Mouse (Mus musculus) hindbrain, embryonic 14.5 days (tissue): Measurements from ENCODE around the gene Slc34a3. TPM values are rescaled to one million over a fixed set of nuclear protein-coding genes. Genes with fewer than 3 reads are reported as not detected.

Experiments used
- ATAC-seq: fragments of 200-750 bp; cut with Nextera tagmentation; 2 replicates; pipeline ENCODE4 v1.8.0; 2017; ENCODE audit warnings: moderate number of reproducible peaks, mild to moderate bottlenecking, moderate TSS enrichment, moderate library complexity; ENCODE audit not compliant: low FRiP score
- DNase-seq: peaks from one replicate; pipeline ENCODE4 v3.0.0-alpha.2; 2015; ENCODE audit warnings: low spot score
- H3K27ac ChIP-seq: fragments of 300-500 bp; sonication (generic); 2 replicates; pipeline ENCODE4 v1.5.1; 2014; ENCODE audit warnings: mild to moderate bottlenecking, moderate library complexity
- H3K27me3 ChIP-seq: fragments of 300-500 bp; sonication (generic); 2 replicates; pipeline ENCODE4 v1.6.1; 2014; ENCODE audit warnings: mild to moderate bottlenecking, low read length, mixed read lengths; ENCODE audit not compliant: control insufficient read depth, insufficient read depth
- H3K36me3 ChIP-seq: fragments of 300-500 bp; sonication (generic); replicated peaks from 2 replicates; pipeline ENCODE4 v1.6.1; 2014; ENCODE audit not compliant: control insufficient read depth, insufficient read depth
- H3K4me1 ChIP-seq: fragments of 300-500 bp; sonication (generic); replicated peaks from 2 replicates; pipeline ENCODE4 v1.6.1; 2014; ENCODE audit warnings: antibody characterized with exemption, low read length, mixed read lengths; ENCODE audit not compliant: control insufficient read depth, insufficient read depth
- H3K4me2 ChIP-seq: fragments of 300-500 bp; sonication (generic); replicated peaks from 2 replicates; pipeline ENCODE4 v1.6.1; 2014; ENCODE audit warnings: mild to moderate bottlenecking, moderate library complexity
- H3K4me3 ChIP-seq: fragments of 300-500 bp; sonication (generic); replicated peaks from 2 replicates; pipeline ENCODE4 v1.5.1; 2014; ENCODE audit warnings: mild to moderate bottlenecking, low read length
- H3K9ac ChIP-seq: fragments of 300-500 bp; sonication (generic); 2 replicates; pipeline ENCODE4 v1.6.1; 2014
- H3K9me3 ChIP-seq: fragments of 300-500 bp; sonication (generic); 2 replicates; pipeline ENCODE4 v1.6.1; 2016; ENCODE audit warnings: low read length; ENCODE audit not compliant: control insufficient read depth
- WGBS: fragments of 180-500 bp; shearing (Covaris S2); extraction: QIAGEN DNeasy Blood & Tissue Kit; methylation state at CpG from one replicate; pipeline ENCODE4 v1.1.7; 2014; 5-methylcytosine and 5-hydroxymethylcytosine counted together
- polyA plus RNA-seq: library from polyadenylated mRNA; unstranded; fragments of >200 nt; fragmentation: Nextera tagmentation; extraction: Ambion mirVana; gene quantifications from 2 replicates; pipeline ENCODE4 v1.2.1, GENCODE M21; 2014

Slc34a3 gene
- polyA plus RNA-seq, 1 experiment from 2014 or later: not detected

GRCm38 (mm10) chr2:25193330-25193770 lies 40.8 kb downstream of the Slc34a3 start:
- DNase-seq: peak; percentile 90
- H3K4me2 ChIP-seq: no peak overlapping the region
- no peak overlapping the region for H3K9ac ChIP-seq
- no peak overlapping the region for H3K4me3 ChIP-seq
- peak; percentile 76 for ATAC-seq
- H3K36me3 ChIP-seq: peaks cover 5% of the 10 kb centered on the region; the same call in 1 of the 2 replicates
- no peaks in the 10 kb centered on the region for H3K4me1 ChIP-seq
- WGBS: 2% methylated on average over 6 of the region's 6 CpGs
- H3K27ac ChIP-seq: no peak overlapping the region
- no peaks in the 10 kb centered on the region for H3K9me3 ChIP-seq
- H3K27me3 ChIP-seq: peaks cover 25% of the 10 kb centered on the region

- no peak for ATAC-seq
- H3K27me3 ChIP-seq: no peaks in the 10 kb centered on the region
- H3K9me3 ChIP-seq: no peaks in the 10 kb centered on the region
- H3K27ac ChIP-seq: no peak overlapping the region
- H3K9ac ChIP-seq: no peak overlapping the region
- no peak overlapping the region for H3K4me3 ChIP-seq
- peaks cover 5% of the 10 kb centered on the region; the same call in 1 of the 2 replicates for H3K4me1 ChIP-seq
- H3K36me3 ChIP-seq: no peaks in the 10 kb centered on the region
- DNase-seq: no peak
- H3K4me2 ChIP-seq: no peak overlapping the region
- whole genome bisulfite sequencing: 80% methylated on average over 6 of the region's 6 CpGs
Measured at GRCm38 (mm10) chr2:25187841-25188240, 46.3 kb downstream of the Slc34a3 start.

- Histone ChIP-seq H3K9ac (peak overlapping the region; percentile 71), H3K9me3 (no peaks in the 10 kb centered on the region), H3K27me3 (no peaks in the 10 kb centered on the region), H3K27ac (no peak overlapping the region), H3K4me2 (peak overlapping the region; percentile 90), H3K4me1 (peaks cover 17% of the 10 kb centered on the region; the same call in 1 of the 2 replicates), H3K4me3 (peak overlapping the region; percentile 46), H3K36me3 (no peaks in the 10 kb centered on the region)
- 28% methylated on average over 5 of the region's 5 CpGs for WGBS
- ATAC-seq (no peak; the same call in 1 of the 2 replicates), DNase-seq (no peak)
Measured at GRCm38 (mm10) chr2:25186575-25186930, 47.6 kb downstream of the Slc34a3 start.

- H3K27ac ChIP-seq: peak overlapping the region; percentile 89
- H3K9me3 ChIP-seq: no peaks in the 10 kb centered on the region
- peak overlapping the region; percentile 46 for H3K4me3 ChIP-seq
- H3K4me2 ChIP-seq: peak overlapping the region; percentile 90
- H3K27me3 ChIP-seq: no peaks in the 10 kb centered on the region
- H3K4me1 ChIP-seq: peaks cover 22% of the 10 kb centered on the region; the same call in 1 of the 2 replicates
- no peaks in the 10 kb centered on the region for H3K36me3 ChIP-seq
- ATAC-seq (peak; percentile 74), DNase-seq (peak; percentile 72)
- WGBS: 1% methylated on average over 53 of the region's 64 CpGs
- H3K9ac ChIP-seq: peak overlapping the region; percentile 71
Measured at GRCm38 (mm10) chr2:25185625-25186574, 48.3 kb downstream of the Slc34a3 start.

DNA sequence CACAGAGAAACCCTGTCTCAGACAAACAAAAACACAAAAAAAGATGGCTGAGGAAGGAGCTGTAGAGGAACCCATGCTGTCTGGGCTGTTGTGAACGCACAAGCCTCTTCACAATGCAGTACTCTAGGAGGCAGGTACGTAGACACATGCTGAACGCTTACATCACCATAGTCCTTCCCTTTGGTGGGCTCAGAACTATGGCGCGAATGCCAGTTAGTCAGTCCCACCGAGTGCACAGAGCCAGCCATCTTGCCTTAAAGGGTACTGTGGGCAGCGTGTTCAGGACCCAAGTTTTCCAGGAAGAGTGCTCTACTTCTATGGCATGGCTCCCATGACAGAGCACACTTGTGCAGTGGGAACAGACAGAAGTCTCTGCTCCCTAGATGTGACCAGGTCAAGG lies 49.7 kb downstream of the Slc34a3 start:
- DNase-seq: no peak
- Histone ChIP-seq H3K36me3 (no peaks in the 10 kb centered on the region), H3K4me1 (peaks cover 30% of the 10 kb centered on the region; the same call in 1 of the 2 replicates), H3K4me3 (no peak overlapping the region), H3K27me3 (no peaks in the 10 kb centered on the region), H3K4me2 (peak overlapping the region; percentile 90; the same call in 1 of the 2 replicates), H3K27ac (no peak overlapping the region), H3K9me3 (no peaks in the 10 kb centered on the region), H3K9ac (no peak overlapping the region)
- no peak for ATAC-seq
- WGBS: 85% methylated on average over 7 of the region's 7 CpGs

GRCm38 (mm10) chr2:25183336-25183735 lies 50.8 kb downstream of the Slc34a3 start:
- Histone ChIP-seq H3K9ac (no peak overlapping the region; the same call in 1 of the 2 replicates), H3K36me3 (no peaks in the 10 kb centered on the region), H3K27ac (no peak overlapping the region), H3K4me2 (peak overlapping the region; percentile 87), H3K27me3 (no peaks in the 10 kb centered on the region), H3K9me3 (no peaks in the 10 kb centered on the region), H3K4me3 (peak overlapping the region; percentile 59), H3K4me1 (peaks cover 32% of the 10 kb centered on the region; the same call in 1 of the 2 replicates)
- no peak for ATAC-seq
- DNase-seq: no peak
- 30% methylated on average over 2 of the region's 2 CpGs for WGBS

- Histone ChIP-seq H3K27me3 (no peaks in the 10 kb centered on the region), H3K27ac (no peak overlapping the region; the same call in 1 of the 2 replicates), H3K36me3 (no peaks in the 10 kb centered on the region), H3K9me3 (no peaks in the 10 kb centered on the region), H3K4me3 (peak overlapping the region; percentile 59), H3K9ac (peak overlapping the region; percentile 64), H3K4me2 (peak overlapping the region; percentile 87), H3K4me1 (peaks cover 38% of the 10 kb centered on the region; the same call in 1 of the 2 replicates)
- ATAC-seq: no peak
- 6% methylated on average over 6 of the region's 6 CpGs for WGBS
- no peak for DNase-seq
Measured at GRCm38 (mm10) chr2:25182664-25183063, 51.5 kb downstream of the Slc34a3 start.

DNA sequence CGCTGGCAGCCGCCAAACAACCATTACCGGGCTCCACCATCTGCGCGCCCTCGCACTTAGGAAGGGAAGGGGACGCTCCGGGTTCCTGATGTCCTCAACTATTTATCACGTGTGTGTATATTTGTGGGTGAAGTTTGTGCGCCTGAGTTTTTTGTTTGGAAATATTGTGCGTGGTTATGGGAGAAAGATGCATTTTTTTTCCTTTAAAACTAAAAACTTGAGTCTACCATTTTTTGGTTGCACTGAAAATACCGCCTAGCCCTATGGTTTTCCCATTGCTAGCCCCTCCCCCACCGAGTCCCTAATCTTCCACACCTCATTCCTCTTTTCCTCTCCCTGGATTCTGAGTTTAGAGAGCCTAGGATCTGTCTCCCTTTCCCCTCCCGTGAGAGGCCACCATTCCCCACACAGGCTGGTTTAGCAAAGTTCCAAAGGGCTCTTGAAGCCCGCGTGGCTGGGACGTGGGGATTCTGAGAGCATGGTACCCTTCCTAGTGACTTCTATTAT lies 52.2 kb downstream of the Slc34a3 start:
- Histone ChIP-seq H3K4me1 (peaks cover 46% of the 10 kb centered on the region; the same call in 1 of the 2 replicates), H3K27me3 (no peaks in the 10 kb centered on the region), H3K4me2 (peak overlapping the region; percentile 87), H3K36me3 (no peaks in the 10 kb centered on the region), H3K4me3 (peak overlapping the region; percentile 59), H3K9me3 (no peaks in the 10 kb centered on the region), H3K9ac (peak overlapping the region; percentile 64), H3K27ac (peak overlapping the region; percentile 74)
- 1% methylated on average over 17 of the region's 17 CpGs for WGBS
- no peak for DNase-seq
- ATAC-seq: no peak
